Mouse (Mus musculus): ENCODE results near the gene Gtf2ird2.

GRCm38 (mm10) chr5:134232111-134232510 lies 48.3 kb downstream of the Gtf2ird2 start:
- TF ChIP-seq CTCF (IDR thresholded peaks at IDR 0.05; ENCODE audit: low read depth, low read length) (no peak), GATA1 (IDR thresholded peaks at IDR 0.05; ENCODE audit: borderline replicate concordance, low read length) (no peak)
